Mouse (Mus musculus): ENCODE results near the gene Dcpp2. TPM values are rescaled to one million over a fixed set of nuclear protein-coding genes. Genes with fewer than 3 reads are reported as not detected.
"Not testable (repeated sequence)": the region's sequence is repeated elsewhere in the genome, so short reads cannot be mapped to it uniquely, and the experiment has no call there.

The Dcpp2 gene
- polyA plus RNA-seq, 1 experiment, result not detected

DNA sequence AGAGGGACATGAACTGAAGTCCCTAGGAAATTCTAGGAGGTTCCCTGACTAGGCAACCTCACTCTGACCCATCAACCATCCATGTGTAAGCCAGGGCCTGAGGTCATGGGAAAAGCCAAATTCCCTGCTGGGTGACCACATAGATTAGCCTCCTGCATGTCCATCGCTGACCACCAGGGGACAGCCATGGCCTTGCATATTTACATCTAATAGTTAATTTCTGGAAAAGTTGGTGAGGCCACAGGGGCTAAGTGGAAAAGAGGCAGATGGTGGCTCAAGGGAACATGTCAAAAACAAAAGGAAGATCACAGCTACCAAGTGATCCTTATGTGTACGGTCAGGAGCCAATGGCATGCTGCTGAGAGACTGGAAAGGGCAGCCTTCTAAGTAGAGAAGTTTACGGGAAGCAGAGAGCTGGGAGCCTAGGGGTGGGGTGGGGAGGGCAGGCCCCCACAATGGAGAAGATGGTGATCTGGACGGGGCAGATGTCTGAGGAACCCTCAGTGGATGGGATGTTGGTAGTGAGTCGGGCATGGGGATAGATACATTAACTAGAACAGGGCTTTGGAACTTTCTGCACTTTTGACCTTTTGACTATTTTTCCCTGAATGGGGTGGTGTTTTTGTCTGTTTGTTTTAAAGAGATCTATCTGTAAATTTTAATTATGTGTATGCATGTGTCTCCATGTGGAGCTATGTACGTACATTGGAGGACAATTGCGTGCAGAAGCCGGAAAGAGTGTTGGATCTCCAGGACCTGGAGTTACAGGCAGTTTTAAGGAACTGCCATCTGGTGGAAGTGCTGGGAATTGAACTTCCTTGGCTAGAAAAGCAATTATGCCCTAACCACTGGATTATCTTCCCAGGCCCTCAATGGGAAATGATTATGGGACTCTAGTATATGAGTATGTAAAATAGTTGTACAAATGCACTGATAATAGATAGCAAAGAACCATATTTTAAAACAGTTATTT lies 6.5 kb upstream of the Dcpp2 start:
- no peak for TF ChIP-seq REST (IDR thresholded peaks at IDR 0.05; ENCODE audit: insufficient read depth, insufficient read length)
- TF ChIP-seq TCF12 (IDR thresholded peaks at IDR 0.05; ENCODE audit: insufficient read depth, poor library complexity, severe bottlenecking), result no peak
- no peak for TF ChIP-seq CEBPB (IDR thresholded peaks at IDR 0.05; ENCODE audit: insufficient read depth, poor library complexity, severe bottlenecking)
- no peak overlapping the region for H3K4me2 ChIP-seq (ENCODE audit: low read depth)
- peaks cover 24% of the 10 kb centered on the region for H3K27me3 ChIP-seq (ENCODE audit: control insufficient read depth, insufficient read depth, insufficient read length)
- no peaks in the 10 kb centered on the region for H3K79me2 ChIP-seq (ENCODE audit: control insufficient read depth, insufficient read depth)
- H3ac ChIP-seq (ENCODE audit: control insufficient read depth, insufficient read length), result no peak overlapping the region
- H3K4me3 ChIP-seq, result no peak overlapping the region
- no peaks in the 10 kb centered on the region for H3K36me3 ChIP-seq (ENCODE audit: control insufficient read depth, insufficient read depth)

DNA sequence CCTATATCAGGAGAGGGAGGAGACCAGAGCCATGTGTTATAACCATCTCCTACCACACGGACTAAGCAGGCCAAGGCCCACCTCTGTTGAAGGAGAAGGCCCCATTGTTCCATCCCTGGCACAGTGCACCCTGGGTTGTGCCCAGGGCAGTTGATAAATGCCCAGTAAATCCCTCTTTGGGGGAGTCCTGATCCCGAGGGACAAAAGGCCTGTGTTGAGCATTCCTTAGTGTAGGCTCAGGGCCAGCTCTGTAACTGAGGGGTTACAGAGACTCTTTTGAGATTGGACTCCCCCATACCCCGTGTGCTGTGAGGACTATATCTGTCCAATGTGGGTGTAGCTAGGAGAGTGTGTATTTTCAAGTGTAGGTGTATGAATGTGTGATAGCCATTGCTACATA lies 3.9 kb upstream of the Dcpp2 start:
- TF ChIP-seq USF1 (IDR thresholded peaks at IDR 0.05; ENCODE audit: low read depth) (no peak), POLR2A (IDR thresholded peaks at IDR 0.05; ENCODE audit: insufficient read length, low read depth) (no peak), MAX (IDR thresholded peaks at IDR 0.05; ENCODE audit: low read depth) (no peak), MYOD1 (IDR thresholded peaks at IDR 0.05; ENCODE audit: control insufficient read depth in 1 of 3, insufficient read length in 2 of 3, low read depth in 2 of 3) (no peak), REST (IDR thresholded peaks at IDR 0.05; ENCODE audit: insufficient read depth, insufficient read length) (no peak), CEBPB (IDR thresholded peaks at IDR 0.05; ENCODE audit: insufficient read depth, poor library complexity, severe bottlenecking) (no peak), TCF12 (IDR thresholded peaks at IDR 0.05; ENCODE audit: insufficient read depth, poor library complexity, severe bottlenecking) (no peak)
- no peak overlapping the region for H3K4me3 ChIP-seq
- H3K4me2 ChIP-seq (ENCODE audit: low read depth), result no peak overlapping the region
- no peak overlapping the region for H3ac ChIP-seq (ENCODE audit: control insufficient read depth, insufficient read length)
- peaks cover 16% of the 10 kb centered on the region for H3K27me3 ChIP-seq (ENCODE audit: control insufficient read depth, insufficient read depth, insufficient read length)
- no peaks in the 10 kb centered on the region for H3K79me2 ChIP-seq (ENCODE audit: control insufficient read depth, insufficient read depth)
- no peaks in the 10 kb centered on the region for H3K36me3 ChIP-seq (ENCODE audit: control insufficient read depth, insufficient read depth)

DNA sequence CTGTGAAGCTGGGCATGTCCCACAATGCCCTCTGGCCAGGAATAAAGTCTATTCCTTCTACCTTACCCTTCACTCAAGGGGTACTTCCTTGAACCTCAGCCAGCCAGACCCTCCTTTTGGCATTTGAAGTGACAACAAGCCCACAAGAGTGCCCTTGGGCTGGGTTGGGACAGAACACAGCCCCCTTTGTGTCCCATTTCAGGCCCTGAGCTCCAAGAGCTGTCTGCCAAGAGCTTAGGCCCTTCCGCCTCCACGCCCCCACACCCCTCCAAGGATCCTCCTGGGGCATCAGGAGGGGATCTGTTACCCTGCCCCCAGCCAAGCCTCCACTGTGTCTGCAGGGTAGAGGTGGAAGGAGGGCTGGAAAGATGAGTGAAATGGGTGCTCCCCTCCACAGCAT lies 3.5 kb upstream of the Dcpp2 start:
- TF ChIP-seq TCF12 (IDR thresholded peaks at IDR 0.05; ENCODE audit: insufficient read depth, poor library complexity, severe bottlenecking) (no peak), CEBPB (IDR thresholded peaks at IDR 0.05; ENCODE audit: insufficient read depth, poor library complexity, severe bottlenecking) (no peak), USF1 (IDR thresholded peaks at IDR 0.05; ENCODE audit: low read depth) (no peak), MYOD1 (IDR thresholded peaks at IDR 0.05; ENCODE audit: control insufficient read depth in 1 of 3, insufficient read length in 2 of 3, low read depth in 2 of 3) (no peak), SRF (IDR thresholded peaks at IDR 0.05; ENCODE audit: control insufficient read depth, insufficient read length, low read depth) (no peak), E2F4 (IDR thresholded peaks at IDR 0.05; ENCODE audit: insufficient read depth) (no peak), MAX (IDR thresholded peaks at IDR 0.05; ENCODE audit: low read depth) (no peak), REST (IDR thresholded peaks at IDR 0.05; ENCODE audit: insufficient read depth, insufficient read length) (no peak), POLR2A (IDR thresholded peaks at IDR 0.05; ENCODE audit: insufficient read length, low read depth) (no peak), MYOG (IDR thresholded peaks at IDR 0.05; ENCODE audit: control insufficient read depth in 1 of 3, insufficient read depth in 1 of 3, insufficient read length in 2 of 3, low read depth in 2 of 3) (no peak), POLR2AphosphoS2 (IDR thresholded peaks at IDR 0.05; ENCODE audit: insufficient read length, low read depth) (no peak), TCF3 (IDR thresholded peaks at IDR 0.05; ENCODE audit: insufficient read length, low read depth) (no peak)
- Histone ChIP-seq H3K36me3 (ENCODE audit: control insufficient read depth, insufficient read depth) (no peaks in the 10 kb centered on the region), H3K27me3 (ENCODE audit: control insufficient read depth, insufficient read depth, insufficient read length) (peaks cover 16% of the 10 kb centered on the region), H3K4me2 (ENCODE audit: low read depth) (no peak overlapping the region), H3K4me3 (no peak overlapping the region), H3ac (ENCODE audit: control insufficient read depth, insufficient read length) (no peak overlapping the region), H3K79me2 (ENCODE audit: control insufficient read depth, insufficient read depth) (no peaks in the 10 kb centered on the region)

DNA sequence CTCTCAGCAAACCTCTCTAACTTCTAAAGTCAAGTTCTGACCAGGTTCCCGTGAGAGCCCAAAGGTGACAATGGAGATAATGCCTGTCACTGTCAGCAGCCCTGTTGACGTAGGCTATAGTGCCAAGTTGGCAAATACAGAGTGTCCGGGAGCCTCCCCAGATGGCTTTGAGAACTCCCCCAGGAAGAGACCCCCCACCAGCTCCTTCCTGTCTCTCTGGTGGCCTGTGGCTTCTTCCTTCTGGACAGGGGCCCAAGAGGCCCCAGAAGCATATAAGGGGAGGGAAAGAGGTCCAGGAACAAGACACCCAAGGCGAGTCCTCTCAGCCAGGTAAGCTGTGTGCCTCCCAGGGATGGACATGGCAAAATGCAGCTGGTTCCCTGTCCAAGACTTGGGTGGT lies 36.5 kb downstream of the Dcpp2 start, which contains the start of gene Dcpp3:
Gene Dcpp3, plus strand, starts transcription at position 301 of the 400 bp plus-strand sequence.
- not testable (repeated sequence) for H3K27me3 ChIP-seq (ENCODE audit: control insufficient read depth, insufficient read depth, insufficient read length); H3ac ChIP-seq (ENCODE audit: control insufficient read depth, insufficient read length); H3K36me3 ChIP-seq (ENCODE audit: control insufficient read depth, insufficient read depth); H3K4me3 ChIP-seq; H3K79me2 ChIP-seq (ENCODE audit: control insufficient read depth, insufficient read depth); H3K4me2 ChIP-seq (ENCODE audit: low read depth)

DNA sequence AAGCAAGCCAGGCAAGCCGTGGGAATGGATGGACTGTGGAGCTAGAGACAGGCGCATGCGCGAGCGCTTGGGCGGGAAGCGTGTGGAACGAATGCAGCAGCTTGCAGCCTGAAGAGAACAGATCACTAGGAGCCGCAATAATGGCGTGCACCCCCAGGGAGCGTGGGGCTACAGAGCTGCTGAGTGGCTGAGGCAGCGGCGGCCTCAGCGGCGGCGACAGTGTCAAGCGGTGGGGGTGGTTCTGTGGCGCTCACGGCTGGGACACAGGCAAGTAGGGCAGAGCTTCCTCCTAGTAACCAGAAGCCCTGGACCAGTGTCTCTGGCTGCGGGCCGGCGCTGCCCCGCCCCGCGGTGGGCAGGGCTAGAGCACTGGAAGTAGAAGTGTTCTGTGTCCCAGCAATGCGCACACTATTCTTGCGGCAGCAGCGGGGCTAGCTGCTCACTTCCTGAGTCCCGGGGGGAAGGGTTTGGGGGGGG lies 43.9 kb downstream of the Dcpp2 start:
- TF ChIP-seq MYOD1 (IDR thresholded peaks at IDR 0.05; ENCODE audit: control insufficient read depth in 1 of 3, insufficient read length in 2 of 3, low read depth in 2 of 3), result peak in 1 of 3 experiments; percentile 3
- peak; percentile 55 for TF ChIP-seq SRF (IDR thresholded peaks at IDR 0.05; ENCODE audit: control insufficient read depth, insufficient read length, low read depth)
- no peak for TF ChIP-seq REST (IDR thresholded peaks at IDR 0.05; ENCODE audit: insufficient read depth, insufficient read length)
- no peak for TF ChIP-seq TCF12 (IDR thresholded peaks at IDR 0.05; ENCODE audit: insufficient read depth, poor library complexity, severe bottlenecking)
- TF ChIP-seq E2F4 (IDR thresholded peaks at IDR 0.05; ENCODE audit: insufficient read depth), result peak; percentile 62
- TF ChIP-seq CEBPB (IDR thresholded peaks at IDR 0.05; ENCODE audit: insufficient read depth, poor library complexity, severe bottlenecking), result no peak
- TF ChIP-seq POLR2AphosphoS2 (IDR thresholded peaks at IDR 0.05; ENCODE audit: insufficient read length, low read depth), result peak; percentile 76
- TF ChIP-seq USF1 (IDR thresholded peaks at IDR 0.05; ENCODE audit: low read depth), result no peak
- TF ChIP-seq MYOG (IDR thresholded peaks at IDR 0.05; ENCODE audit: control insufficient read depth in 1 of 3, insufficient read depth in 1 of 3, insufficient read length in 2 of 3, low read depth in 2 of 3), result no peak
- no peak for TF ChIP-seq MAX (IDR thresholded peaks at IDR 0.05; ENCODE audit: low read depth)
- no peak for TF ChIP-seq TCF3 (IDR thresholded peaks at IDR 0.05; ENCODE audit: insufficient read length, low read depth)
- TF ChIP-seq POLR2A (IDR thresholded peaks at IDR 0.05; ENCODE audit: insufficient read length, low read depth), result peak; percentile 66
- Histone ChIP-seq H3K4me2 (ENCODE audit: low read depth) (peak overlapping the region; percentile 92), H3K27me3 (ENCODE audit: control insufficient read depth, insufficient read depth, insufficient read length) (no peaks in the 10 kb centered on the region), H3K36me3 (ENCODE audit: control insufficient read depth, insufficient read depth) (no peaks in the 10 kb centered on the region), H3ac (ENCODE audit: control insufficient read depth, insufficient read length) (peak overlapping the region; percentile 36), H3K79me2 (ENCODE audit: control insufficient read depth, insufficient read depth) (no peaks in the 10 kb centered on the region), H3K4me3 (peak overlapping the region; percentile 45)

All from myocyte (in vitro differentiated cells).